Mouse (Mus musculus): ENCODE measurements around the gene Heatr5a. TPM values are rescaled to one million over a fixed set of nuclear protein-coding genes. Genes with fewer than 3 reads are reported as not detected.

Heatr5a gene
- polyA plus RNA-seq, 1 experiment from 2014 or later: 13.8 TPM

- Histone ChIP-seq H3K4me1 (peaks cover 32% of the 10 kb centered on the region), H3K27me3 (replicated peaks) (no peaks in the 10 kb centered on the region), H3K36me3 (peaks cover 3% of the 10 kb centered on the region; the same call in 1 of the 2 replicates), H3K27ac (peak overlapping the region; percentile 96), H3K4me3 (peak overlapping the region; percentile 94), H3K9ac (peak overlapping the region; percentile 97), H3K9me3 (replicated peaks) (no peaks in the 10 kb centered on the region; the same call in 1 of the 2 replicates), H3K4me2 (peak overlapping the region; percentile 80)
- peak; percentile 17; the same call in 1 of the 2 replicates for ATAC-seq
- WGBS (ENCODE audit: insufficient replicate concordance): 10% methylated on average over 7 of the region's 7 CpGs
These were observed 1.2 kb downstream of the Heatr5a start for GRCm38 (mm10) chr12:51969876-51970275.

- no peak for ATAC-seq
- Histone ChIP-seq H3K4me3 (peak overlapping the region; percentile 94; the same call in 1 of the 2 replicates), H3K27me3 (replicated peaks) (no peaks in the 10 kb centered on the region), H3K36me3 (peaks cover 3% of the 10 kb centered on the region; the same call in 1 of the 2 replicates), H3K9ac (peak overlapping the region; percentile 97), H3K27ac (peak overlapping the region; percentile 96), H3K9me3 (replicated peaks) (no peaks in the 10 kb centered on the region; the same call in 1 of the 2 replicates), H3K4me2 (peak overlapping the region; percentile 80), H3K4me1 (peaks cover 37% of the 10 kb centered on the region)
- 57% methylated on average over 2 of the region's 2 CpGs for WGBS (ENCODE audit: insufficient replicate concordance)
These were observed 2.0 kb downstream of the Heatr5a start for GRCm38 (mm10) chr12:51969092-51969491.

- no peaks in the 10 kb centered on the region for H3K27me3 ChIP-seq (replicated peaks)
- no peaks in the 10 kb centered on the region; the same call in 1 of the 2 replicates for H3K9me3 ChIP-seq (replicated peaks)
- H3K36me3 ChIP-seq: peaks cover 3% of the 10 kb centered on the region; the same call in 1 of the 2 replicates
- no peak overlapping the region for H3K4me2 ChIP-seq
- 78% methylated on average over 9 of the region's 9 CpGs for WGBS (ENCODE audit: insufficient replicate concordance)
- peaks cover 39% of the 10 kb centered on the region for H3K4me1 ChIP-seq
- no peak for ATAC-seq
- H3K27ac ChIP-seq: no peak overlapping the region
- H3K9ac ChIP-seq: no peak overlapping the region
- H3K4me3 ChIP-seq: no peak overlapping the region
These were observed 3.1 kb downstream of the Heatr5a start for GRCm38 (mm10) chr12:51967915-51968595.

- Histone ChIP-seq H3K27me3 (replicated peaks) (no peaks in the 10 kb centered on the region), H3K4me1 (no peaks in the 10 kb centered on the region), H3K4me3 (no peak overlapping the region), H3K36me3 (peaks cover 84% of the 10 kb centered on the region), H3K9me3 (replicated peaks) (no peaks in the 10 kb centered on the region), H3K4me2 (no peak overlapping the region), H3K9ac (no peak overlapping the region), H3K27ac (no peak overlapping the region)
- no peak for ATAC-seq
- 84% methylated on average over 6 of the region's 6 CpGs for WGBS (ENCODE audit: insufficient replicate concordance)
These were observed 13.5 kb downstream of the Heatr5a start for GRCm38 (mm10) chr12:51957626-51958025.

DNA sequence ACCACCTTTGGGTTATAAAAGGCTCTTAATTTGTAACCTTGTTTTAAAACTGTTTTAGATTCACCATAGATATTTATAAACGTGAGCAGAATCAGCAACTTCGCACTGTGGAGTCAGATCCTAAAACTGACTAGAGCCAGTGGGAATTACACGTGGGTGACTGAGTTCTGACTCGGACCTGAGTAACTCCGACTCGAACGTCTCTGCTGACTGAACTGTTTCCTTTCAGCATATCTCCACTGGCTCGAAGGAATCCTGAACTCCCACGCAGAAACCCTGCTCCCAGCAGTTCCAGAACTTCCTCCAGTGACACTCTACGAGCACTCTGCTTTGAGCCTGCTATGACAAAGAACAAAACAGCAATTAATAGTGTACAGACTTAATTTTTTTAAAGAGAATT, 18.8 kb downstream of the Heatr5a start:
- Histone ChIP-seq H3K9me3 (replicated peaks) (no peaks in the 10 kb centered on the region), H3K27ac (no peak overlapping the region), H3K4me1 (no peaks in the 10 kb centered on the region), H3K9ac (no peak overlapping the region), H3K27me3 (replicated peaks) (no peaks in the 10 kb centered on the region), H3K4me3 (no peak overlapping the region), H3K36me3 (peaks cover 94% of the 10 kb centered on the region), H3K4me2 (no peak overlapping the region)
- no peak for ATAC-seq
- WGBS (ENCODE audit: insufficient replicate concordance): 84% methylated on average over 10 of the region's 10 CpGs

- no peaks in the 10 kb centered on the region for H3K9me3 ChIP-seq (replicated peaks)
- H3K36me3 ChIP-seq: peaks cover 88% of the 10 kb centered on the region
- H3K4me2 ChIP-seq: no peak overlapping the region
- 87% methylated on average over 10 of the region's 10 CpGs for WGBS (ENCODE audit: insufficient replicate concordance)
- ATAC-seq: no peak
- H3K4me1 ChIP-seq: no peaks in the 10 kb centered on the region
- no peak overlapping the region for H3K9ac ChIP-seq
- no peaks in the 10 kb centered on the region for H3K27me3 ChIP-seq (replicated peaks)
- no peak overlapping the region for H3K4me3 ChIP-seq
- H3K27ac ChIP-seq: no peak overlapping the region
These were observed 23.6 kb downstream of the Heatr5a start for GRCm38 (mm10) chr12:51947498-51947945.

DNA sequence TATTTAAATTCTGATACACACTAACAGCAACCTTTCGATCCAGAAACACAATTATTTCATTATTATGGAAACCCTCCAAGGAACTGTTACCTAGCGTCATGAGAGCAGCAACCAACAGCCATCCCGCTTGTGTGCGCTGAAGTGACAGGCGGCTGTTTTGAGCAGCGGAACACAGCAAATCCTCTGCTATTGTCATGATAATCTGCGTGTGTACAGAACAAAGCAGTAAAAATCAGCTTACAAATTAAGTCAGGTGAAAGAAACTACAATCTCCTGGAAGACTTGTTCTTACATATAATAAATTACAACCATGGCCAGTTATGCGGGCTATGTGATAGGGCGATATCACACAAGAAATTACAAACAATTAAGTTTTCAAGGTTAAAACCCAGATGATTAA, 25.8 kb downstream of the Heatr5a start:
- H3K36me3 ChIP-seq: peaks cover 83% of the 10 kb centered on the region
- no peaks in the 10 kb centered on the region for H3K27me3 ChIP-seq (replicated peaks)
- no peak for ATAC-seq
- no peaks in the 10 kb centered on the region for H3K9me3 ChIP-seq (replicated peaks)
- H3K9ac ChIP-seq: no peak overlapping the region
- no peak overlapping the region for H3K27ac ChIP-seq
- H3K4me2 ChIP-seq: no peak overlapping the region
- no peaks in the 10 kb centered on the region for H3K4me1 ChIP-seq
- 91% methylated on average over 9 of the region's 9 CpGs for WGBS (ENCODE audit: insufficient replicate concordance)
- H3K4me3 ChIP-seq: no peak overlapping the region

GRCm38 (mm10) chr12:51939848-51940247, 31.3 kb downstream of the Heatr5a start:
- Histone ChIP-seq H3K36me3 (peaks cover 84% of the 10 kb centered on the region), H3K9ac (no peak overlapping the region), H3K9me3 (replicated peaks) (no peaks in the 10 kb centered on the region), H3K4me2 (no peak overlapping the region), H3K4me1 (no peaks in the 10 kb centered on the region), H3K27ac (no peak overlapping the region), H3K27me3 (replicated peaks) (no peaks in the 10 kb centered on the region), H3K4me3 (no peak overlapping the region)
- no peak for ATAC-seq
- WGBS (ENCODE audit: insufficient replicate concordance): 71% methylated on average over 4 of the region's 4 CpGs

- H3K4me3 ChIP-seq: no peak overlapping the region
- WGBS (ENCODE audit: insufficient replicate concordance): 87% methylated on average over 6 of the region's 6 CpGs
- no peak overlapping the region for H3K4me2 ChIP-seq
- H3K4me1 ChIP-seq: no peaks in the 10 kb centered on the region
- H3K27ac ChIP-seq: no peak overlapping the region
- ATAC-seq: no peak
- H3K9me3 ChIP-seq (replicated peaks): no peaks in the 10 kb centered on the region
- no peak overlapping the region for H3K9ac ChIP-seq
- no peaks in the 10 kb centered on the region for H3K27me3 ChIP-seq (replicated peaks)
- H3K36me3 ChIP-seq: peaks cover 75% of the 10 kb centered on the region
These were observed 33.2 kb downstream of the Heatr5a start for GRCm38 (mm10) chr12:51937938-51938337.

GRCm38 (mm10) chr12:51929630-51930029, 41.5 kb downstream of the Heatr5a start:
- H3K27ac ChIP-seq: no peak overlapping the region
- no peak for ATAC-seq
- no peak overlapping the region for H3K9ac ChIP-seq
- no peaks in the 10 kb centered on the region for H3K9me3 ChIP-seq (replicated peaks)
- peaks cover 44% of the 10 kb centered on the region for H3K36me3 ChIP-seq
- H3K4me3 ChIP-seq: no peak overlapping the region
- no peaks in the 10 kb centered on the region for H3K27me3 ChIP-seq (replicated peaks)
- H3K4me1 ChIP-seq: no peaks in the 10 kb centered on the region
- WGBS (ENCODE audit: insufficient replicate concordance): 87% methylated on average over 2 of the region's 2 CpGs
- H3K4me2 ChIP-seq: no peak overlapping the region

- no peak overlapping the region for H3K4me3 ChIP-seq
- H3K27me3 ChIP-seq (replicated peaks): no peaks in the 10 kb centered on the region
- H3K4me2 ChIP-seq: no peak overlapping the region
- no peaks in the 10 kb centered on the region for H3K4me1 ChIP-seq
- no peak overlapping the region for H3K9ac ChIP-seq
- 65% methylated on average over 2 of the region's 2 CpGs for WGBS (ENCODE audit: insufficient replicate concordance)
- H3K27ac ChIP-seq: no peak overlapping the region
- H3K9me3 ChIP-seq (replicated peaks): no peaks in the 10 kb centered on the region
- peaks cover 91% of the 10 kb centered on the region for H3K36me3 ChIP-seq
- ATAC-seq: no peak
These were observed 53.9 kb downstream of the Heatr5a start for GRCm38 (mm10) chr12:51917191-51917590.

DNA sequence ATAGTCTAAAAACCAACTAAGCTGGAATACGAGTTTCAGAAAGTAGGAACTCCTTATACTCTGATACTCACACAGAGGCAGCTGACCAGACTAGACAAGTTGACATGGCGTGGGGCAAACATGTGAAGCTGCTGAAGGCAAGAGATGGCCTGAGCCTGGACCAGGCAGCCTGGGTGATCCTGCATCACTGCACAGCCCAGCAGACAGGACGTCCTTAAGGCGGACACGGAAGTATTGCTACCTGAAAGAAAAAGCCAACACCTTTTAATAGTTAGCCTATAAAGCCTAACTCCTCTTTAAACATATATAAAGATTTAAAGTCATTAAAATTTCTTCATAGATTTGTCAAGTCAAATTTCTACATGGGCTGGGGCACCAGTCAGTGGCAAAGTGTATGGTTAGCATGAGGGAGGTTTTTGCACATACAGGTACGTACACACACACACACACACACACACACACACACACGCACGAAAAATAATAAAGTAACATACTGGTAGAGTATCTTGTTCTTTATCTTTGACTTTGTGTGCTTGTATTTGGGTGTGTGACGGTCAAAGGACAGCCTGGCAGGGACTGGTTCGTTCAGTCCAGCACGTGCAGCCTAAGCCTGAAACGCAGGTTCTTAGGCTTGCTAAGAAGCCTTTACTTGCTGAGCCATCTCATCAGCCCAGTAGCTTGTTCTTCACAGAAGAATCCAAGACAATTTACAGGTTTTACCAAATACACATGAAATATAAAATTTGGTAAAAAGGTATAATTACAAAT, 56.0 kb downstream of the Heatr5a start:
- Histone ChIP-seq H3K9me3 (replicated peaks) (no peaks in the 10 kb centered on the region), H3K4me3 (no peak overlapping the region), H3K36me3 (peaks cover 86% of the 10 kb centered on the region), H3K9ac (no peak overlapping the region), H3K27ac (no peak overlapping the region), H3K4me1 (no peaks in the 10 kb centered on the region), H3K27me3 (replicated peaks) (no peaks in the 10 kb centered on the region), H3K4me2 (no peak overlapping the region)
- 88% methylated on average over 12 of the region's 12 CpGs for WGBS (ENCODE audit: insufficient replicate concordance)
- ATAC-seq: no peak

Data from liver, embryonic 12.5 days (tissue).